Mouse (Mus musculus): ENCODE measurements around the gene Myzap. TPM values are rescaled to one million over a fixed set of nuclear protein-coding genes. Genes with fewer than 3 reads are reported as not detected.

Myzap gene
- polyA plus RNA-seq, 1 experiment = 66.1 TPM

GRCm38 (mm10) chr9:71544831-71545230, 47.3 kb downstream of the Myzap start:
- no peak for DNase-seq (ENCODE audit: low spot score)

- peak; percentile 61 for DNase-seq (ENCODE audit: low spot score)
These were observed 48.5 kb downstream of the Myzap start for GRCm38 (mm10) chr9:71543443-71544222.

- DNase-seq (ENCODE audit: low spot score) = no peak
These were observed 49.9 kb downstream of the Myzap start for GRCm38 (mm10) chr9:71542292-71542691.

- DNase-seq (ENCODE audit: low spot score) = no peak
These were observed 51.4 kb downstream of the Myzap start for GRCm38 (mm10) chr9:71540739-71541138.

- DNase-seq (ENCODE audit: low spot score) = no peak
These were observed 56.4 kb downstream of the Myzap start for GRCm38 (mm10) chr9:71535730-71536129.

- DNase-seq (ENCODE audit: low spot score) = no peak
These were observed 57.1 kb downstream of the Myzap start for GRCm38 (mm10) chr9:71535036-71535435.

- DNase-seq (ENCODE audit: low spot score) = no peak
These were observed 62.2 kb downstream of the Myzap start for GRCm38 (mm10) chr9:71529960-71530359.

- no peak for DNase-seq (ENCODE audit: low spot score)
These were observed 64.7 kb downstream of the Myzap start for GRCm38 (mm10) chr9:71527438-71527837.

GRCm38 (mm10) chr9:71523901-71524300, 68.3 kb downstream of the Myzap start:
- DNase-seq (ENCODE audit: low spot score) = no peak

- DNase-seq (ENCODE audit: low spot score) = no peak
These were observed 72.3 kb downstream of the Myzap start for GRCm38 (mm10) chr9:71519836-71520235.

GRCm38 (mm10) chr9:71517487-71517886, 74.7 kb downstream of the Myzap start:
- no peak for DNase-seq (ENCODE audit: low spot score)

GRCm38 (mm10) chr9:71515862-71516261, 76.3 kb downstream of the Myzap start:
- DNase-seq (ENCODE audit: low spot score) = no peak

GRCm38 (mm10) chr9:71513566-71513965, 78.6 kb downstream of the Myzap start:
- no peak for DNase-seq (ENCODE audit: low spot score)

- DNase-seq (ENCODE audit: low spot score) = no peak
These were observed 79.3 kb downstream of the Myzap start for GRCm38 (mm10) chr9:71512899-71513298.

- DNase-seq (ENCODE audit: low spot score) = no peak
These were observed 93.6 kb downstream of the Myzap start for GRCm38 (mm10) chr9:71498391-71499182.

- DNase-seq (ENCODE audit: low spot score) = no peak
These were observed 95.5 kb downstream of the Myzap start for GRCm38 (mm10) chr9:71496637-71497036.

GRCm38 (mm10) chr9:71493771-71494170, 98.4 kb downstream of the Myzap start:
- DNase-seq (ENCODE audit: low spot score) = no peak

GRCm38 (mm10) chr9:71492296-71493025, 99.7 kb downstream of the Myzap start:
- DNase-seq (ENCODE audit: low spot score) = no peak

- no peak for DNase-seq (ENCODE audit: low spot score)
These were observed 102.1 kb downstream of the Myzap start for GRCm38 (mm10) chr9:71490076-71490475.

- no peak for DNase-seq (ENCODE audit: low spot score)
These were observed 106.0 kb downstream of the Myzap start for GRCm38 (mm10) chr9:71486127-71486526.

- DNase-seq (ENCODE audit: low spot score) = peak; percentile 83
These were observed 106.6 kb downstream of the Myzap start, which contains the start of gene Polr2m for GRCm38 (mm10) chr9:71485475-71486094. Gene Polr2m (minus strand): TSS chr9:71485935.

Data from urinary bladder, adult 2 months (tissue).